Mouse (Mus musculus) thymus, postnatal 0 days (tissue): Measurements from ENCODE around the gene Irf2. TPM values are rescaled to one million over a fixed set of nuclear protein-coding genes. Genes with fewer than 3 reads are reported as not detected.

Experiments used
- DNase-seq: peaks from one replicate; pipeline ENCODE4 v3.0.0-alpha.2; 2015; ENCODE audit warnings: low spot score
- polyA plus RNA-seq: library from polyadenylated mRNA; unstranded; fragments of >200 nt; fragmentation: Nextera tagmentation; extraction: Ambion mirVana; gene quantifications from 2 replicates; pipeline ENCODE4 v1.2.1, GENCODE M21; 2015

The Irf2 gene
- polyA plus RNA-seq, 1 experiment from 2014 or later, result 57.8 TPM

DNA sequence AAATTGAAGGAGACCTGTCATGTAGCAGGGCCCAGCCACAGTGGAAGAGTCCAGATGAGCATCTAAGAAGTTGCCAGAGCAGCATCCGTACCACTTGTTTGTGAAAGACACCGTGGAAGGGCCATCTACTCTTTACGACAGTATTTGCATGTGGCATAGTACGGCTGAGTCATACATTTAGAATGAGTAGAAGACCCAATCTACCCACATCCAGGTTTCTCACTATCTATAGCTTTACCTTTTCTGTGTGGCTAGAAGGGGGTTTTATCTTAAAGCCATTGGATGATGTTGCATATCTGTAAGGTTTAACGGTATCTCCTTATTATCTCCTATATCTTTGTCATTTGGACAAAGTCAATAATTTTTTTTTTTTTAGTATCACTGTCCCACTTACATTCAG is 59.7 kb downstream of the Irf2 start:
- DNase-seq, result no peak

- DNase-seq, result no peak
Observed at GRCm38 (mm10) chr8:46799706-46800105, 60.2 kb downstream of the Irf2 start.

GRCm38 (mm10) chr8:46801153-46801684 is 61.7 kb downstream of the Irf2 start:
- no peak for DNase-seq

- no peak for DNase-seq
Observed at GRCm38 (mm10) chr8:46802009-46802408, 62.5 kb downstream of the Irf2 start.

DNA sequence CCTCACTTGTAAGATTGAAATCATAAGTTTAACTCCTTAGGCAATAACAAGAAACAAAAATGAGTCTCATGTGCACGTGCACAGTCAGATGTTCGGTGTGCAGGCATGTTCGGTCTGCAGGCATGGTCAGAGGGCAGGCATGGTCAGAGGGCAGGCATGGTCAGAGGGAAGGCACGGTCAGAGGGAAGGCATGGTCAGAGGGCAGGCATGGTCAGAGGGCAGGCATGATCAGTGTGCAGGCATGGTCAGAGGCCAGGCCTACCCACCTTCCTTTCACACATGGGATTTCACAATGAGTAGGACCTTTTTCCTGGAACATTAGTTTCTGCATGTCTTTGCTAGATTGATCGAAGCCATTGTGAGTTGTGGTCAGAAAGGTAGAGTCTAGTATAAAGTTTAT is 65.2 kb downstream of the Irf2 start:
- DNase-seq, result no peak

- DNase-seq, result no peak
Observed at GRCm38 (mm10) chr8:46811021-46811622, 71.6 kb downstream of the Irf2 start.

- no peak for DNase-seq
Observed at GRCm38 (mm10) chr8:46811944-46812343, 72.4 kb downstream of the Irf2 start.

DNA sequence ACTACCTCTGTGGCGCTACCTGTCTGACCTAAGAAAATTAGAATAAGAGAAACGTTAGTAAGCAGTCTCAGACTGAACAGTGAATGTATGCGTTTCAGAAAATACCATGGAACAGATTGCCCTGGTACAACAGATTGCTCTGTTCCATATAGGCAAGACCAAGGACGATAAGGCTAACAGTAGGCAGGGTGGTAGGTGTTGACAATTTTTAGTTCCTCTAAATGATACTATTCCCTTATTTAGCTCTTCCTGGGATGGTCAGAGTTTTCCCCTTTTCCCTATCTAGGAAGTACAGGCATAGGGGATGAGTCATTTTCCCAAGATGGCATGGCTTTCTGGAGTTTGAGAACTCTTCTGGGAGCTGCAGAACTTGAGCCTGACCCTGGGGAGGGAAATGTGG is 73.4 kb downstream of the Irf2 start:
- no peak for DNase-seq

DNA sequence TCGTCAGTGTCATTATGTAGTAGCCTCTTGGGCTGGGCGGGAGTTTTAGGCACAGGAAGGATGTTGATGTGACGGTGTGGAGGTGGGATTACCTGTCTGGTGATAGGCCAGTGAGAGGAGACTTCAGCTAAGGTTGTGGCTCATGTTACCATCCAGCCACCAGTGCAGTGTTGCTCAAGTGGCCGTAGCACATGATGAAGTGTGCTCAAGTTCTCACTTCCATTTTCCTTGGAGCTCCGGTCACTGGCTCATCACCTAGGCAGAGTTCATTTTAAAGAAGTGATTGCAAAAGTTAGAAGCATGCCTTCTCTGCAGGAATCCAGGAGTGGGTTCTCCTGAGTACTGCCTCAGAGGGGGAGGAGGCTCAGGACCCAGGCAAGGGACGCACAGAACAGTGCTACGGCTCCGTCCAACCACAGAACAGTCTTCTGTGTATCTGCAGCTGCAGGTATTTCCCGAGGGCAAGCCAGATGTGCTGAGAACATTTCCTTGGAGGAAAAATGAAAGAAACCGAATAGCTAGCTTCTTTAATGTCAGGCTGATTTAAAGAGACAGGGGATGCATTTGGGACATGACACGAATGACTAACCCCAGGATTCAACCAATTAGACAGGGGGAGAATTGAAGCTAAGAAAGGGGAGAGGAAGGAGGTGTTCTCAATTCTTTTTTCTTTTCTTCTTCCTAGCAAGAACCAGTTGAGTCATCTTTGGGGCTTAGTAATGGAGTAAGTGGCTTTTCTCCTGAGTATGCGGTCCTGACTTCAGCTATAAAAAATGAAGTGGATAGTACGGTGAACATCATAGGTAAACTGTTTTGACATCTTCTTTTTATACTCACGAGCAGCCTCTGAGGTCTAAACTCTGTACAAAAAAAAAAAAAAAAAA is 78.8 kb downstream of the Irf2 start:
- no peak for DNase-seq

- DNase-seq, result no peak
Observed at GRCm38 (mm10) chr8:46818990-46819288, 79.4 kb downstream of the Irf2 start.

GRCm38 (mm10) chr8:46828734-46829413 is 89.3 kb downstream of the Irf2 start:
- DNase-seq, result no peak

DNA sequence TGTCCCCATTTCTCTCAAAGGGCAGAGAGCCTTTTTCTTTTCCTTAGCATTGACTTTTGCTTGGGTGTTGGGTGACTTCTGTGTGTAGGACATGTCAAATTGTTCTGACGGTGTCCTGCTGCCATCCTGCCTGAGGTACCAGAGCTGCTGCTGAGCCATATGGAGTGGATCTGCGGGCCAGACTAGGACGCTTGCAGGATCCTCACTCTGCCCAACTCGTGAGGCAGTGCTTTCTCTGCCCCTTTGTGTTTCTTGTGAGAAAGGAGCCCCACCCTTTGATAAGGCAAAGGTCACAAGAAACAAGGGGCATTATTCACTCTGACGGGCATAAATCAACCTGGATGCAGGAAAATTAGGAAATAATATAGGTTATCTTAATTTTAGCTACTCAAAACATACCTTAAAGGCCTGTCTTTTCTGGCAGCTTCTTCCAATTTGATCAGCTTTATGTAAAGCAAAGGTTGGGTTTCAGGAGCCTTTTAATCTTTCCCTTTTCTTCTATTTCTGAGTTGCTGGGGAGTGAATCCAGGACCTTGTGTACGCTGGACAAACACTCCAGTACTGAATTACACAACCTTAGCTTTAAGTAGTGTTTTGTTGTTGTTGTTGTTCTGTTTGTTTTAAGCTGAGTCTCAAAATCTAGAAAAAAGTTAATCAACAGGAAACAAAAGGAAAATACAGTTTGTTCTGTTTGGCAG is 90.0 kb downstream of the Irf2 start:
- no peak for DNase-seq

DNA sequence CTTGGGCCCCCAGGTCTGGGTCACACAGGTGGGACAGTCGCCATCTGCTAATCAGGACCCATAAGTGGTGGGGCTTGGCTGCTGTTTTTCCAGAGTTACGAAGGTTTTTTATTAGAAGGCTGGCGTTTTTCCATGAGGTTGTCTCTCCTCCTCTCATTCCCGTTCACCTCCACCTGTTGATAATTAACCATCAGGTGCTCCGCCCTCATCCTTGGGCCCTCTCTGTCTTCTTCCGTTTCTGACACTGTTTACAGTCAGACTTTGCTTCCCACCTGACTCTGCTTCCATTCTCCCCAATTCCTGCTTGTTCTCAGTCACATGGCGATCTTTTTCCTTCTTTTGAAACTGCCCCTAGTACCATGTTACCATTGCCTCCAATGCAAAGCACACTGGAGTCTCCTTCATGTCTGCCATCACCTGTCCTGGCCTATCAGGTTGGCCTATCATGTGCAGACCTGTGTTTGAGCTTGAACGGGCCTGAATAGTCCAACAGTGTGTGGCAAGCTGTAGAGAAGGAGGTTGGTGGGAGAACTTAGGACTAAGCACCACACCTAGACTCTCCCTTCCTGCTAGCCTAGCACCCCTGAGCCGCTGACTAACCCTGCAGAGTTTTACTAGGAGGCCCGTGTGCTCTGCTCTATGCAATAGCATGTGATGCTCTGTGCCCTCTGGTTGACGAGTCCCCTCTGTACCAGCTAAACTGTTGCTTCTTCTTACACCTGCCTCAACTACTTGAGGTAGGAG is 90.8 kb downstream of the Irf2 start:
- DNase-seq, result no peak

DNA sequence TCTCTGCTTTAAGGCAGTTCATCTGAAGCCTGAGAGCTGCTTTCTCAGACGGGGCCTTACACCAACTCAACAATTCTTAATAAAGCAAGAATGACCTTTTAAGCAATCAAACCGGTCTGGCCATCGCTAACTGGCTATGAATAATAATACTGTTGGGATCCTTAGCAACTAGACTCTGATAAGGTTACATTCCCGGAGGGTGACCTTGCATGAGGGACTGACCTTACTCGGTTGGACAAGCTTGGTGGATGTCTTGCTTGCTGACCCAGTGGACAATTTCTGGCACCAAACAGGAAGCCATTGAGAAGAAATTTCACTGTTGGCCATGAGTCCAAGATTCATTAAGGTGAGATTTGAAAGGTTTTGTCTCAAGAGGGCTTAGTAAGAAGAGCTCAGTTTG is 92.4 kb downstream of the Irf2 start:
- no peak for DNase-seq

GRCm38 (mm10) chr8:46832399-46832798 is 92.9 kb downstream of the Irf2 start:
- no peak for DNase-seq

DNA sequence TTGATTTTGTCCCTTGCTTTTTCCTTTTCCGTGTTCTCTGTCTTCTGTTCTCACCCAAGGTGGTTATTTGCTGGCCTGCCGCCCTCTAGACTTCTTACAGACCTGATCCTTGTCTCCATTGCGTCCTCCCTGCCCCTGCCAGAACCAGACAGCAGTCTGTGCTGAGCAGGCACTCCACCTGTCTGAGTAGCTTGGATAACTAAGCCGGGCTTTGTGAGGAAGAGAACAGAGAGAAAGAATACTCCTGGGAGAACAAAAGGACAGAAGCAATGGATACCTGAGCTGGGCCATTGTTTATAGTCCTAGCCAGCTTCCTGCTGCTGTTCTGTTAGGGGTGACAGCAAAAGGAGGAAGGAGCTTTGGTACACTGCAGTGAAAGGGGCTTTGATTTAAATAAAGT is 94.2 kb downstream of the Irf2 start:
- DNase-seq, result no peak

DNA sequence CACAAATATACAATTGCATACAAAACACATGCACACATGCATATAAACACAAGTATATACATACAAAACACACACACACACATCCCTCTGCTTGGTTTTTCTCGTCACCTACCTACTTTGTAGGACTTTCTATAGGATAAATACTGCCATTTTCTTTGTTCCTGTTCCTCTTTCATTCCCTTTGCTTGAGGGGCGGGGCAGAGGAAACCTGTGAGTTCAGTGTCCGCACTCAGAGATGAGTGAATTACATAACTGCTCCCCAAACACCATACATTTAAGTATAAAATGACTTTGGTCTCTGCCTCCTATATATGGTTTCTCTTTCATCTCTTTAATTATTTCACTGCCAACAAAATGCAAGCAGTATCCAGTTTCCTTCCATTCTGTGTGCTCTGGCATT is 94.9 kb downstream of the Irf2 start:
- no peak for DNase-seq

GRCm38 (mm10) chr8:46836011-46836652 is 96.6 kb downstream of the Irf2 start:
- DNase-seq, result no peak

- DNase-seq, result no peak
Observed at GRCm38 (mm10) chr8:46836949-46837348, 97.4 kb downstream of the Irf2 start.

DNA sequence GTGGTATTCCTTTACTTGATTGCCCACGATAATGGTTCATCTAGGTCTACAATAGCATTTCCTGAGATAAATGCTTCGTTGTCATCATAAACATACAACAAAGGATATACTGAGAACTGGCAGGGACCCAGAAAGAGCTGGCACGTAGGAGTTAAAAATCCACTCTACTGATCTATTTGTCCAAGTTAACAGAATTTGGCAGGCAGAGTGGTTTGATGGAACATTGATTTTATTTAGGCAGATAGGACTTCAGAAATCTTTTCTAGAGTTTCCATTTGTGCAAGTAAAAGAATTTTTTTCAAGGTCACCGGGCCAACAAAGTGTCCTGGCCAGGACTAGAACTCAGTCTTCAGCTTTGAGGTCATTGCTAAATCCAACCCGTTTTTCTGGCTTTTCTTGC is 98.5 kb downstream of the Irf2 start:
- no peak for DNase-seq

DNA sequence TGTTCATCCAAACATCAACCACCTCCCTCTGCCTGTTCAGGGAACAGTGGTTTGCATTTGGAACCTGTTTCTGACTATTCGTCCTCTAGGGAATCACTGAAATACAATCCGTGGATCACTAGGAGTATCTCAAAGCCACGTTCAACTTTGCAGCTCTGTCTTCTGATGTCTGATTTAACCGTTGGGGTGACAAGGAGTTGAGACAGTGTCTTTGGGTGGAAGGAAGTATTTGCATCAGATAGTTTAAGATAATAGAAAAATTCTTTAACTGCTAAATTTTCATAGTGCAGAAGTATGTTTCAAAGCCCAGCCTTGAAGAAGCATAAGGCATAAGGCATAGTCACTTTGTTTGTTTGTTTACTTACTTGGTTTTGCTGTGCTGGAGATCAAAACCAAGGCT is 100.9 kb downstream of the Irf2 start:
- no peak for DNase-seq
